Mouse (Mus musculus) spleen, adult 18-20 months (tissue): ENCODE measurements around the gene Cers6.
A peak's percentile ranks its signal among the peaks of the same experiment; 100 is the strongest.

Experiments
- DNase-seq, 2 experiments: peaks; one replicate each; pipeline ENCODE4 v3.0.0; 2022; ENCODE audit warnings: mixed read lengths in 2 of 2

Cers6 gene

DNA sequence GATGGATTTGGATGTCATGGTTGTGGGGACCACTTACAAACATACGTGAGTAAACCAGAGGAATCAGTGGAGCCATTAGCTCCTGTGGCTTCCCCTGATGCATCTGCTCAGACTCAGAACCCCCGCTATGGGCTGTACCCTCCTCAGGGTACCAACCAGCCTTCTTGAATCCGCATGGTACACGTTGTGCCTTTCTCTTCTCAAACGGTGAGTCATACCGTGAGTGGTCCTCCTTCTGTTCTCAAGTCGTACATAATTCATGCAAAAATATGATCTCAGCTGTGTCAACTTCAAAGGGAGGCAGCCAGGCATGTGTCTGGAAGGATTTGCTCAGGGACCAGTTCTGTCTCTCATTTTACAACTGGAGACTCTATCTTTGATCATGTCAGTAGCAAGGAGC is 23.3 kb downstream of the Cers6 start:
- no peak for DNase-seq

DNA sequence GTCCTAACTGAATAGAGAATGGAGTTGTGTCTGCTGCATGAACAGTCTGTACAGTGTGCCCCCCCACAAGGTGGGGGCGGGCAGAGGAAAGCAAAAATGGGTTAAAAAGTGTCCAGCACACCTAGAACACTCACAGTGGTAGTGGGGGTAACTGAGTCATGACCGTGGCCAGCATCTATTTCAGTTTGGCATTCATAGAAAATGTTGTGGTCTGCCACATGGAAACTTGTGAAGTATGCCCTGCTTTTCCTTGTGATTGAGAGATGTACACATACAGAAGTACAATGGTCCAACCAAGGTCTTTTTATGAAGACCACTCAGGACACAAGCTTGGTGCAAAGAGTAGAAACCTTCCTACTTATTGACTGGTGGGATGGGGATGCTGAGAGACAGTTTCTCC is 24.0 kb downstream of the Cers6 start:
- no peak for DNase-seq

- DNase-seq: no peak
Observed at GRCm38 (mm10) chr2:68885766-68886496, 24.7 kb downstream of the Cers6 start.

GRCm38 (mm10) chr2:68886661-68887060 is 25.4 kb downstream of the Cers6 start:
- DNase-seq: no peak

DNA sequence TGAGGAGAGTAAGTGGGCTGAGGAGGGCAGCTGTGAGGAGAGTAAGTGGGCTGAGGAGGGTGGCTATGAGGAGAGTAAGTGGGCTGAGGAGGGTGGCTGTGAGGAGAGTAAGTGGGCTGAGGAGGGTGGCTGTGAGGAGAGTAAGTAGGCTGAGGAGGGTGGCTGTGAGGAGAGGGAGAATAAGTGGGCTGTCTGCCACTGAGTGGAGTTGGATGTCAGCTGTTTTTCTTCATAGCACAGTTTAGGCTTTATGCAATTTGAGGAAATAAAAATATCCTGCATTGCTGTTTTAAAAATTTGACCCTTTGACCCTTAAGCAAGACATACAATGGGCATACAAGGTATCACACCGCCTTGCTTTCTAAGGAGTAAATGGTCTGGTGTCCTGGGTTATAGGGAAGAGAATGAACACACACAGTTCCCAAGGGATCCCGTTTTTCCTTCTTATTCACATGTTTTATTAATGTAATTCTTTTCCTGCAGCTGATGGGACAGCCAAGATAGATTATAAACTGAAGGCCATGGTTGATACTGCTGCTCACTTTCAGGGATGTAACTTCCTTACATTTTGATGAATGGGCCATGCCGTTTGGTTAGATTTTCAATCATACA is 27.0 kb downstream of the Cers6 start:
- no peak for DNase-seq

- DNase-seq: no peak
Observed at GRCm38 (mm10) chr2:68889661-68890170, 28.5 kb downstream of the Cers6 start.

- DNase-seq: no peak
Observed at GRCm38 (mm10) chr2:68892476-68892875, 31.2 kb downstream of the Cers6 start.

DNA sequence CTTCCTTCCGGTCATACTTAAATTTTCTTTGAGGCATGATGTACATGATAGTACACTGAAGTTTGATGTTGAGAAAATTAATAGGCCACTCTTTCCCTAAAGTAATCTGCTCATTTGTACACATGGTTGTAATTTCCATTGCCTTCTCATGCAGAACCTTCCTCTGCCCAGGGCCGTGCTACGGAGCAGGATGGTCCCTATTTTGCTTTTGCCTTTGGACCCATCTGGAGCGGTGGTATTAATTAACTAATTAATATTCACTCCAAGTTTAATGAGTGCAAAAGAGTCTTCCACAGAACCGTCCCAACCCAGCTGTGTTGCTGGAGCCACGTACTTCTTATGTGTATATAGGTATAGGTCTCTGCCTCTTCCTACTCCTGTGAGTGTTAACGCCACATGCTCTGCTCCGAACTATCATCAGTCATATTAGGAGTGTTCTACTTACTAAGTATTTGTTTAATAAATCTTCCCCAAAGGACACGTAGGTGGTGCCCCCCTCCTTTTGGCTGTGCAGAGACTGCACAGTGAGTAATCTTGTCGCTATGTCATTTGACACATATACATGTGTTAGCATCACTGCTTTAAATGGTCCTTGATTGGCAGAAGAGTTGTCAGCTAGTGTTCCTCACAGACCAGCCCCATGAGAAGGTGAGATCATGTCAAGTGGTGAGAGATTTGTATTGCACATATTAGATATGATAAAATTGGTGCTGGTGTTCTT is 34.0 kb downstream of the Cers6 start:
- no peak for DNase-seq

GRCm38 (mm10) chr2:68896196-68896595 is 35.0 kb downstream of the Cers6 start:
- DNase-seq: no peak

DNA sequence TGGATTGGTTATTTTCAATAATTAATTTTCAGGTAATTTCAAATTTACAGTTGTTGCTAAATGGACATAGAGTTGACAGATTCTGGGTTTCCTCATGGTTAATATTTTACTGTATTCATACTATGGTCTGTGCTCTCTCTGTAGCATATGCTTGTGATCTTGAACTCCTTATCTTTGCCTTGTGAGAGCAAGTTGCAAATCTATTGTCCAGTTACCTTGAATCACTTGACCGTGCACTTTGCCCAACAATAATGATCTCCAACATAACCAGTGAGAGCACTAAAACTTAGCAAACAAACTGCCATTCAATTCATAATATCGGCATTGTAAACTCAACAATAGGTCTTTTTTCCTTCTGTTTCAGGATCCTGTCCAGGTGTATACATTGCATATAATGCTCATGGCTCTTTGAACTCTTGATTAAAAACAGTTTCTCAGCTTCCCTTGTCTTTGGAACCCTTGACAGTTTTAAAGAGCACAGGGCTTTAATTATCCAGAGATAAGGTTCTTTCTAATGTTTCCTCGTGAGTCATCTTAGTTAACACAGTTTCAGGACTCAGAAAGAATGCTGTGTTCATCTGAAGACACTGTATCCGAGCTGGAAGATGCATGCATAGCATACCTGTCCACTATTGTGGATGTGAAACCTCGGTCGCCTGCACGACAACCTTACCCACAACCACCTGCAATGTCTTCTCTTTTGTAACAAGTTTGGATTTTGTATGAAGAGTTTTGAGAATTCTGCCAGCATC is 38.7 kb downstream of the Cers6 start:
- no peak for DNase-seq

DNA sequence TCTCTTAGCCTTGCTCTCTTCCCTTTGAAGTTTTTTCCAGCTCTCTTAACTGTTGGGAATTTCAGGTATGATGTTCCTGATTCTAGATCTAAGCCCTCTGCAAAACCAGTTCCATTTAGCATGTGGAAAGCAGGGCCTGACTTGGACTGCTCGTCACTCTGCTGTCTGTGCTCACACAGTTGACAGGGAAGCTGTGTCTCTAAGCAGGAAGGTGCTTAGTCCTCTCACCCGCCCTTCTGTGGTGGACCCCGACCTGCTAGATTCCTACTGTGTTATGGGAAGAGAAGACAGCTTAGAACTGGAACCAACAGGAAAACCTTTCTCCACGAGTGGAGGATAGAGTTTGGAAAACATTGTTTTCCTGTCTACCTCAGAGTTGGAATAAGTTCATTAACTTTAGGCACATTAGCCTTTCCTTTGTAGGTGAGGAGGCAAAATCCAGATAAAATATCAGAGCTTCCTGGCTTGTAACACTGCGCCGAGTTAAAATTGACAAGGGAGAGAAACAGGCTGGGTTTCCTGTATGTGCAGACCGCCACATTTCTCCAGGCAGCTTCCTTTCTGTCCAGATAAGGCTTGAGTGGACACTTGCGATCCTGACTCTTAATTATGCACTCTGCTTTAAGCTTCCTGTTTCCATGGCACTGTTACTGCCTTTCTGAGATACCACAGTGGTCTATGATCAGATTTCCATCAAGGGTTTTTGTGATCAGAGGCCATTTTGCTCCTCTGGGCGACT is 39.6 kb downstream of the Cers6 start:
- DNase-seq: no peak

DNA sequence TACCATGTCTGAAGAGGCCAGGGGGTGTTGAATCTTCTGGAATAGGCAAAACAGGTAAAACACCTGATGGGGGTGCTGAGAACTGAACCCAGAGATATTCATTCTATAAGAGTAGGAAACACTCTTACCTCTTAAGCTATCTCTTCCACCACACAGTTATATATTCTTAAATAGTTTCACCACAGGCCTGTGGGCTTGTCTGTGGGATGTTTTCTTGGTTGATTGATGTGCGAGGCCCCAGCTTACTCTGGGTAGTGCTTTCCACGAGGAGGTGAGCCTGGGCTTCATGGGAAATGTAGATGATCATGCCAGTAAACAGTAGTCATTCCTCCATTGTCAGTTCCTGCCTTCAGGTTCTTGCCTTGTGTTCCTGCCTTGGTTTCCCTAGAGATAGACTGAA is 40.5 kb downstream of the Cers6 start:
- no peak for DNase-seq

- no peak for DNase-seq
Observed at GRCm38 (mm10) chr2:68902546-68902945, 41.3 kb downstream of the Cers6 start.

- no peak for DNase-seq
Observed at GRCm38 (mm10) chr2:68906921-68907320, 45.7 kb downstream of the Cers6 start.

DNA sequence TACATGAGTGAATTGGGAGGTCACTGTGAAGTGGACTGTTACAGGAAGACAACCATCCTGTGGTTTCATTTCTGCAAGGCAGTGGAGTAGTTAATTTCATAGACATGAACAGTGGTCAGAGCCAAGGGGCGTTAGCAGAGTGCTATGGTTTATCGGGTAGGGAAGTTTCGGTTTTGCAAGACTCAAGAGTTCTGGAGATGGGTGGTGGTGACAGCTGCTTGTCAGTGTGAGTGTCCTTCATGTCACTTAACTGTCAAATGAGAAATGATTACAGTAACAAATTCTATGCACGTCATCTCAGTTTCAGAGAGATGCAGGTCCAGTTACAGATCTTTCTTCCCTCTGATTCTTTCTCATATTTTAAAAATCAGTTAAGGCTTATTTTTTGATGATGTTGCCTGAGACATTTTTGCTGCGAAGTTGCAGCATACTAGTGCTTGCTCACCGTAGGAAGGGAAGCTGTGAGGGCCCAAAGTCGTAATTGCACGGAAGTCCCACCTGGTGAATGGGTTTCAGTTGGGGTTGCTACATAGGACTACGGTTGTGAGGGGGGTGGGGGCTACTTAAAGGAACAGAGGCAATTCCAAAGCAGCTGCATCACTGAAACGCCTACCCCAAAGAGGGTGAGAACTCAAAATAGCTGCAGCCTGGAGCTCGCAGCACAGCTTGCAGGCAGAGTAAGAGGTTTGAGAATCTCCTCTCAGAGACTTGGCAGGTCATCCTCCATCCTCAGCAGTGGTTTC is 46.7 kb downstream of the Cers6 start:
- DNase-seq: peak in 1 of 2 experiments; percentile 18

DNA sequence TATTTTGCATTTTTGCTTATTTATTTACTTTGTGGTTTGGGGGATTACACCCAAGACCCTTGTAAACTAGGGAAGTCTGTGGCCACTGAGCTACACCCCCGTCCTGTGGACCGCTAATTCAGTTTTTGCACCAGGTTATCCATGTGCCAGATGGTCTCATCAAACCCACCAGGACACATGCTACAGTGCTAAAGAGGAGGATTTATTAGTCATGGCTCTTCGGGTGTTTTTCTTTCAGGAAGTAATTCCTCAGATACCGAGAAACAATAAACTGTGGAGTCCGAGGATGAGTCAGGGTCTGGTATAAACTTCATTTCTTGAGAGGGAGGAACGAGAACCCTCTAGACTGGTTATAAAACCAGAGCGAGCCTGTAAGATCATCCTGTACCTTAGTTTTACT is 49.5 kb downstream of the Cers6 start:
- no peak for DNase-seq

- no peak for DNase-seq
Observed at GRCm38 (mm10) chr2:68911587-68912483, 50.6 kb downstream of the Cers6 start.

DNA sequence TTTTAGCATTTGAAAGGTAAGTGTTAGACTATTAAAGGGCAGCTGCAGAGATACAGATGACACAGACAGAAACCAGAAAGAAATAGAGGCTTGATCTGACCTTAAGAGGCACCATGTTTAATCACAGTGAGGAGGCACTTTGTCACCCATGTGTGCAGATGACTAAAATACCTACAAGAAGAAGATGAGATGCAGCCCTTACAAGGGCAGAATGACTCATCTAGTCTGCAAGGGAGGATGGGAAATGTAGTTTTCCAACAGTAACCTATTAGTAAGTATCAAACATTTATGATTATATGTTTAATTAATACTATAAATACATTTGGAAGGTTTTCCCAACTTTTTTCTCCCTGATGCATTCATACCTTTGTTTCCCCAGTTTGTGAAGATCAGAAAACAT is 54.5 kb downstream of the Cers6 start:
- DNase-seq: no peak

- DNase-seq: no peak
Observed at GRCm38 (mm10) chr2:68916299-68916698, 55.1 kb downstream of the Cers6 start.

DNA sequence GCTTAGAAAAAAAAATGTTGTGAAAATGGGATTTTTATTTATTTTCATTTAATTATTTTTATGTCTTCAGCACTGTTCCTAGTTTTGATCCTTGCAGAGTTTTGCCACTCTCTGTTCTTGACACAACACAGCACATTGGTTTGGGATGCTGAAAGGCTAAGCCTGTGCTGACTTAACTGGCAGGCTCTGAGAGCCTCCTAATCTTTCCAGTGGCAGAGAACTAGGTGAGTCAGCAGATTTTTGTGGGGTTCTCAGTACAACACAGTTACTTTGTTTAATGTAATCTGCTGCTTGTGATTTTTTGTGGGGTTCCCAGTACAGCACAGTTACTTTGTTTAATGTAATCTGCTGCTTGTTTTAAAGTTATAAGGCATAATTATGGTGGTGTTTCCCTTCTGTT is 55.8 kb downstream of the Cers6 start:
- DNase-seq: no peak

DNA sequence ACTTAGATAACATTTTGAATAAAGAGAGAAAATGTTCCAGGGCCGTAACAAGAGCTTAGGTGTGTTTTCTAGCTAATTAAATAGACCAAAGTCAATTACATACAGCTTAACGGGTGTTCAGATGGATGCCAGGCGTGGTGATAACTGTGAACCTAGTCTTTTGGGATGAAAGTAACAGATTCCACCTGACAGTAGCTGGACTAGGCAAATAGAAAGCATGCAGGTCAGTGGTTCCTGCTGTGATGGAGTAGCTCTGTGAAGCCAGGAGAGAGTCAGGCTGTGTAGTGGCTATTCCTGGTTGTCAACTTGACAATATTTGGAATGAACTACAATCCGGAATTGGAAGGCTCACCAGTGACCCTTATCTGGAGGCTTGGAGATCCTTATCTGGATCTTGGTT is 56.3 kb downstream of the Cers6 start:
- DNase-seq: no peak
